Mouse (Mus musculus) testis, adult 2 months (tissue): ENCODE results near the gene Ly6g6d. TPM values are rescaled to one million over a fixed set of nuclear protein-coding genes. Genes with fewer than 3 reads are reported as not detected.

Experiments
- H3K27ac ChIP-seq: fragments of 200-500 bp; 2 replicates; pipeline ENCODE4 v1.5.1; 2012; ENCODE audit warnings: low read depth, low read length; ENCODE audit not compliant: control insufficient read depth, insufficient read depth
- H3K27me3 ChIP-seq: fragments of 200-500 bp; 2 replicates; pipeline ENCODE4 v1.6.1; 2012; ENCODE audit warnings: mild to moderate bottlenecking, low read length, moderate library complexity; ENCODE audit not compliant: control insufficient read depth, insufficient read depth
- H3K36me3 ChIP-seq: fragments of 200-500 bp; 2 replicates; pipeline ENCODE4 v1.6.1; 2012; ENCODE audit warnings: mild to moderate bottlenecking, low read length; ENCODE audit not compliant: control insufficient read depth, insufficient read depth
- H3K4me1 ChIP-seq: fragments of 200-500 bp; 2 replicates; pipeline ENCODE4 v1.6.1; 2012; ENCODE audit warnings: low read length; ENCODE audit not compliant: control insufficient read depth, insufficient read depth
- H3K4me3 ChIP-seq: fragments of 200-500 bp; 2 replicates; pipeline ENCODE4 v1.5.1; 2012; ENCODE audit warnings: low read depth, mild to moderate bottlenecking, low read length, moderate library complexity, mixed read lengths; ENCODE audit not compliant: control insufficient read depth
- CTCF ChIP-seq: fragments of 200-500 bp; IDR thresholded peaks from 2 replicates; pipeline ENCODE4 v1.5.1; 2012; ENCODE audit warnings: low read depth, mild to moderate bottlenecking, inconsistent platforms, low read length, moderate library complexity; ENCODE audit not compliant: control insufficient read depth, insufficient read depth, insufficient replicate concordance
- POLR2A ChIP-seq: fragments of 200-500 bp; IDR thresholded peaks from 2 replicates; pipeline ENCODE4 v1.6.1; 2012; ENCODE audit warnings: low read depth, mild to moderate bottlenecking, inconsistent platforms, low read length, moderate library complexity; ENCODE audit not compliant: control insufficient read depth
- polyA plus RNA-seq: library from polyadenylated mRNA; depleted of rRNA; stranded (reverse); fragments of >200 nt; gene quantifications from 2 replicates; pipeline ENCODE4 v1.2.3, GENCODE M21; 2012

Ly6g6d gene
- polyA plus RNA-seq, 1 experiment = 0.85 TPM

DNA sequence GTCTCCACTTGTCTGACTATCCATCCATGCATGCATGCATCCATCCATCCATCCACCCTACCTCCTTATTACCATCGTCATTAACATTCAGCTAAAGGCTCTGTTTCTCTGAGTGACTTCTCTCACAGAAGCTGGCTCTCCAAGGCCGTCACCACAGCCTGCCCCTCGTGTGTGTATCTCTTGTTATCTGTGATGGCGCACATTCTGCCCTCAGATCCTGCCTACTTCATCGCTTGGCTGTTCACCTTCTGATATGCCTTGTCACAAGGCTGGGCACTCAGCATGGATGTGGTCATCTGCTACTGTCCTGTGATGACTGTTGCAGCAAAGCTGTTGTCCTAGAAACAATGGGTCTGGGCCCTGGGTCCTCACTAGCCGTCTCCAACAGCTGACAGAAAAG lies 26.9 kb upstream of the Ly6g6d start:
- H3K4me3 ChIP-seq = no peak overlapping the region
- TF ChIP-seq CTCF = no peak
- no peak for TF ChIP-seq POLR2A
- no peaks in the 10 kb centered on the region; the same call in 1 of the 2 replicates for H3K36me3 ChIP-seq

DNA sequence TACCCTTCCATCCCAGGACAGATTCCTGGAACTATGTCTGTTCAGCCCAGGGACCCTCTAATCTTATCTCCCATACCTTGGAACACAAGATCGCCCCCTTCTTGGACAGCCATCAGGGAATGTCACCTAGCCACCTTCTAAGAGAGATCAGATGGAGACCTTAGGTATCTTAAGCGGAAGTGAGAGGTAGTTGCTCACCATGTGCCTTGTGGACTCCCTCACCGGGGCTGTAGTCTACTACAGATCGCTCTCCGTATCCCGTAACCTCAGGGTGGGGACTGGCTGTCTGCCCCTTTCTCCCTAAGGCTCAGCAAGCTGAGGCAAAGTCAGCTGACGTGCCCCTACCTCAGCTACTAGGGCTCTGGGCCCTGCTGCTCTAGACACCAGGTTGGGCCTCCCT lies 26.2 kb upstream of the Ly6g6d start:
- no peaks in the 10 kb centered on the region for H3K27me3 ChIP-seq
- peaks cover 2% of the 10 kb centered on the region for H3K4me1 ChIP-seq
- TF ChIP-seq POLR2A = no peak
- TF ChIP-seq CTCF = no peak
- no peaks in the 10 kb centered on the region; the same call in 1 of the 2 replicates for H3K36me3 ChIP-seq
- H3K27ac ChIP-seq = no peak overlapping the region
- no peak overlapping the region for H3K4me3 ChIP-seq

More for the DNA sequence above, 26.9 kb upstream of the Ly6g6d start:
- H3K27ac ChIP-seq = no peak overlapping the region
- H3K27me3 ChIP-seq = no peaks in the 10 kb centered on the region
- peaks cover 2% of the 10 kb centered on the region for H3K4me1 ChIP-seq

- Histone ChIP-seq H3K4me3 (no peak overlapping the region), H3K27ac (no peak overlapping the region), H3K27me3 (no peaks in the 10 kb centered on the region), H3K4me1 (no peaks in the 10 kb centered on the region), H3K36me3 (no peaks in the 10 kb centered on the region; the same call in 1 of the 2 replicates)
- no peak for TF ChIP-seq POLR2A
- no peak for TF ChIP-seq CTCF
Measured at GRCm38 (mm10) chr17:35103221-35103690, 25.4 kb upstream of the Ly6g6d start.

- Histone ChIP-seq H3K4me1 (no peaks in the 10 kb centered on the region), H3K36me3 (no peaks in the 10 kb centered on the region; the same call in 1 of the 2 replicates), H3K27ac (no peak overlapping the region), H3K4me3 (no peak overlapping the region), H3K27me3 (no peaks in the 10 kb centered on the region)
- TF ChIP-seq POLR2A (no peak), CTCF (no peak)
Measured at GRCm38 (mm10) chr17:35102299-35102698, 24.4 kb upstream of the Ly6g6d start.

- no peaks in the 10 kb centered on the region; the same call in none of the 2 replicates for H3K36me3 ChIP-seq
- H3K4me3 ChIP-seq = no peak overlapping the region
Measured at GRCm38 (mm10) chr17:35101161-35101560, 23.3 kb upstream of the Ly6g6d start.

DNA sequence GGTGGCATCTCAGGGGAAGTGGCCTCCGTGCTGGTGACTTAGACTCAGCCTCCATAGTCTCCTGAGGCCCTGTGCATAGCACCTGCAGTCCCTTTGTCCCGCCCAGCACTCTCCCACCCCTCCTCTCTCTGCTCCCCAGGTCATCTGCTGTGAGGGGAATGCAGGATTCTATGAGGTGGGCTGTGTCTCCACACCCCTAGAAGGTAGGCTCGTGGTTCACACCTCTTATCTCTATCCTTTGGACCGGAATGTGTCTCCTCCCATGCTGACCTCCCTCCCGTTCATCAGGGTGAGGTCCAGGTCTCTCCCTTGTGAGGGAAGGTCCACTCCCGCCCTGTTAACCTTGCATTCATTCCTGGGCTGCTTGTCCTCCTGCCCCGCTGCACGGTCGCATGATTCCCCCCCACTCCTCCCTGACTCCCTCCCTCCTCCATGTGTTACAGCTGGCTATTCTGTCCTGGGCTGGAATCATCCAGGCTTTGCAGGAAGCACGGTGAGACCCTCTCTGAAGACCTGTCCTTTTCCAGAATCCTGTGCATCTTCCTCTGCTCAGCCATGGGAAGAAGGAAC lies 22.4 kb upstream of the Ly6g6d start:
- no peaks in the 10 kb centered on the region for H3K27me3 ChIP-seq
- TF ChIP-seq CTCF (no peak), POLR2A (no peak)
- H3K4me3 ChIP-seq = no peak overlapping the region
- H3K27ac ChIP-seq = no peak overlapping the region
- no peaks in the 10 kb centered on the region; the same call in none of the 2 replicates for H3K36me3 ChIP-seq
- no peaks in the 10 kb centered on the region for H3K4me1 ChIP-seq

More at GRCm38 (mm10) chr17:35101161-35101560, 23.3 kb upstream of the Ly6g6d start:
- Histone ChIP-seq H3K27me3 (no peaks in the 10 kb centered on the region), H3K27ac (no peak overlapping the region), H3K4me1 (no peaks in the 10 kb centered on the region)
- TF ChIP-seq POLR2A = no peak
- TF ChIP-seq CTCF = no peak

GRCm38 (mm10) chr17:35097164-35097655 lies 19.3 kb upstream of the Ly6g6d start:
- Histone ChIP-seq H3K27me3 (no peaks in the 10 kb centered on the region), H3K36me3 (no peaks in the 10 kb centered on the region; the same call in none of the 2 replicates), H3K4me3 (no peak overlapping the region), H3K4me1 (no peaks in the 10 kb centered on the region), H3K27ac (no peak overlapping the region)
- TF ChIP-seq CTCF (no peak), POLR2A (no peak)

DNA sequence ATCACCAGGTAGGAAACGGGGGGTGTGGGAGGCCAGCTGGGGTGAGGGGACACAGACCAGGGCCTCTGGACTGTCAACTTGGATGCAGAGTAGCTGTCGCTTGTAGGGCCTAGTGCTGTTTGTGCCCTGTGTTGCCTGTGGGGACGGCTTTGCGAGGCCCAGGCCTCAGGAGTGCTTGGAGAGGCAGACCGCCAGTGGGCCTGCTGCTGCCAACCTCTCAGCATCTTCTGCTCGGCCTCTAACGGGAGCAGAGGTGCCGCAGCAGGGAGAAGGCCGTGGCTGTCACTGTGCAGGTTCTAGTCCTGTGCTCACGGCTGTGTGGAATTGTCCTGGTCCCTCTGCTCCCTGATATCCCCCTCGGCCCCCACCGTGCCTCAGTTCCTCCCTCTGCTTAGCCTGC lies 18.7 kb upstream of the Ly6g6d start:
- no peak for TF ChIP-seq CTCF
- TF ChIP-seq POLR2A = no peak
- no peaks in the 10 kb centered on the region for H3K27me3 ChIP-seq
- H3K4me1 ChIP-seq = no peaks in the 10 kb centered on the region
- H3K4me3 ChIP-seq = no peak overlapping the region
- no peak overlapping the region for H3K27ac ChIP-seq
- no peaks in the 10 kb centered on the region; the same call in none of the 2 replicates for H3K36me3 ChIP-seq
